Mouse (Mus musculus) embryonic facial prominence, embryonic 11.5 days (tissue): ENCODE measurements at regions not wholly inside any gene's neighbourhood (a gene's known extent, or its start where the extent isn't known, plus 50 kb on each side); places are given as distances from the start of the nearest gene placed in this dataset.
"Not testable (repeated sequence)": the region's sequence is repeated elsewhere in the genome, so short reads cannot be mapped to it uniquely, and the experiment has no call there.

Source experiments
- ATAC-seq: fragments of 200-750 bp; cut with Nextera tagmentation; replicated peaks from 2 replicates; pipeline ENCODE4 v1.8.0; 2017; ENCODE audit warnings: low read depth; ENCODE audit not compliant: insufficient number of reproducible peaks, low FRiP score, low TSS enrichment
- DNase-seq: peaks from one replicate; pipeline ENCODE4 v3.0.0-alpha.2; 2015; ENCODE audit warnings: low spot score
- H3K27ac ChIP-seq: fragments of 300-500 bp; sonication (generic); replicated peaks from 2 replicates; pipeline ENCODE4 v1.5.1; 2014; ENCODE audit warnings: mild to moderate bottlenecking, low read depth, low read length, control low read depth
- H3K27me3 ChIP-seq: fragments of 300-500 bp; sonication (generic); 2 replicates; pipeline ENCODE4 v1.6.1; 2014; ENCODE audit warnings: mild to moderate bottlenecking, low read length, moderate library complexity, mixed read lengths; ENCODE audit not compliant: control insufficient read depth, insufficient read depth
- H3K36me3 ChIP-seq: fragments of 300-500 bp; sonication (generic); replicated peaks from 2 replicates; pipeline ENCODE4 v1.6.1; 2014; ENCODE audit warnings: low read depth, mild to moderate bottlenecking, low read length, moderate library complexity, mixed read lengths; ENCODE audit not compliant: control insufficient read depth, insufficient read depth
- H3K4me1 ChIP-seq: fragments of 300-500 bp; sonication (generic); 2 replicates; pipeline ENCODE4 v1.6.1; 2014; ENCODE audit warnings: low read length, mixed read lengths; ENCODE audit not compliant: control insufficient read depth, insufficient read depth
- H3K4me2 ChIP-seq: fragments of 300-500 bp; sonication (generic); 2 replicates; pipeline ENCODE4 v1.6.1; 2014; ENCODE audit warnings: low read depth, mild to moderate bottlenecking, control low read depth, low read length, moderate library complexity
- H3K4me3 ChIP-seq: fragments of 300-500 bp; sonication (generic); 2 replicates; pipeline ENCODE4 v1.5.1; 2014; ENCODE audit warnings: low read depth, low read length, control low read depth
- H3K9ac ChIP-seq: fragments of 300-500 bp; sonication (generic); replicated peaks from 2 replicates; pipeline ENCODE4 v1.6.1; 2014; ENCODE audit warnings: mild to moderate bottlenecking, control low read depth, low read length
- H3K9me3 ChIP-seq: fragments of 300-500 bp; sonication (generic); replicated peaks from 2 replicates; pipeline ENCODE4 v1.6.1; 2016; ENCODE audit warnings: mild to moderate bottlenecking, low read length, inconsistent platforms, mixed read lengths; ENCODE audit not compliant: control insufficient read depth
- WGBS: fragments of 180-500 bp; shearing (Covaris S2); extraction: QIAGEN DNeasy Blood & Tissue Kit; methylation state at CpG from one replicate; pipeline ENCODE4 v1.1.7; 2014; 5-methylcytosine and 5-hydroxymethylcytosine counted together

- no peak for DNase-seq
- 64% methylated on average over 4 of the region's 4 CpGs for WGBS
Measured at GRCm38 (mm10) chr8:126814427-126814826, 131.2 kb downstream of the Tomm20 start.

GRCm38 (mm10) chr8:126813621-126814020 lies 132.0 kb downstream of the Tomm20 start:
- no peaks in the 10 kb centered on the region; the same call in 1 of the 2 replicates for H3K9me3 ChIP-seq
- H3K36me3 ChIP-seq = no peaks in the 10 kb centered on the region
- no peak overlapping the region for H3K9ac ChIP-seq
- ATAC-seq (no peak), DNase-seq (no peak)
- WGBS = 74% methylated on average over 4 of the region's 4 CpGs
- H3K27ac ChIP-seq = no peak overlapping the region
- no peaks in the 10 kb centered on the region for H3K27me3 ChIP-seq
- no peaks in the 10 kb centered on the region for H3K4me1 ChIP-seq
- H3K4me3 ChIP-seq = no peak overlapping the region
- no peak overlapping the region for H3K4me2 ChIP-seq

More at GRCm38 (mm10) chr8:126814427-126814826, 131.2 kb downstream of the Tomm20 start:
- Histone ChIP-seq H3K27me3 (no peaks in the 10 kb centered on the region), H3K4me1 (no peaks in the 10 kb centered on the region), H3K36me3 (no peaks in the 10 kb centered on the region), H3K27ac (no peak overlapping the region), H3K9me3 (no peaks in the 10 kb centered on the region; the same call in 1 of the 2 replicates), H3K9ac (no peak overlapping the region), H3K4me3 (no peak overlapping the region), H3K4me2 (no peak overlapping the region)
- ATAC-seq = no peak

GRCm38 (mm10) chr8:126812777-126813176 lies 132.9 kb downstream of the Tomm20 start:
- Histone ChIP-seq H3K4me3 (no peak overlapping the region), H3K36me3 (no peaks in the 10 kb centered on the region), H3K4me2 (no peak overlapping the region), H3K27ac (no peak overlapping the region), H3K9ac (no peak overlapping the region), H3K9me3 (no peaks in the 10 kb centered on the region; the same call in 1 of the 2 replicates), H3K27me3 (no peaks in the 10 kb centered on the region), H3K4me1 (no peaks in the 10 kb centered on the region)
- ATAC-seq (no peak), DNase-seq (no peak)
- WGBS = 91% methylated on average over 5 of the region's 5 CpGs

- not testable (repeated sequence) for H3K36me3 ChIP-seq, ATAC-seq, H3K9me3 ChIP-seq, H3K4me2 ChIP-seq, H3K9ac ChIP-seq, H3K27ac ChIP-seq, H3K27me3 ChIP-seq, DNase-seq, H3K4me3 ChIP-seq, H3K4me1 ChIP-seq
- WGBS = 42% methylated on average over 2 of the region's 2 CpGs
Measured at GRCm38 (mm10) chr8:126811358-126811757, 134.3 kb downstream of the Tomm20 start.

GRCm38 (mm10) chr8:126810516-126810915 lies 135.1 kb downstream of the Tomm20 start:
- Histone ChIP-seq H3K4me3 (no peak overlapping the region), H3K36me3 (no peaks in the 10 kb centered on the region), H3K9ac (no peak overlapping the region), H3K4me2 (no peak overlapping the region), H3K4me1 (no peaks in the 10 kb centered on the region), H3K27me3 (no peaks in the 10 kb centered on the region), H3K27ac (no peak overlapping the region), H3K9me3 (no peaks in the 10 kb centered on the region; the same call in 1 of the 2 replicates)
- WGBS = 86% methylated on average over 5 of the region's 5 CpGs
- DNase-seq = no peak
- no peak for ATAC-seq

- no peak overlapping the region for H3K27ac ChIP-seq
- 83% methylated on average over 1 of the region's 1 CpGs for WGBS
- no peak for ATAC-seq
- no peaks in the 10 kb centered on the region for H3K27me3 ChIP-seq
- no peaks in the 10 kb centered on the region for H3K36me3 ChIP-seq
- no peak overlapping the region for H3K4me2 ChIP-seq
- H3K9ac ChIP-seq = no peak overlapping the region
- no peaks in the 10 kb centered on the region; the same call in 1 of the 2 replicates for H3K9me3 ChIP-seq
- H3K4me3 ChIP-seq = no peak overlapping the region
- H3K4me1 ChIP-seq = no peaks in the 10 kb centered on the region
- no peak for DNase-seq
Measured at GRCm38 (mm10) chr8:126809321-126809720, 136.3 kb downstream of the Tomm20 start.

GRCm38 (mm10) chr8:126808496-126808895 lies 137.1 kb downstream of the Tomm20 start:
- no peak overlapping the region for H3K27ac ChIP-seq
- ATAC-seq (no peak), DNase-seq (no peak)
- no peak overlapping the region for H3K9ac ChIP-seq
- H3K4me2 ChIP-seq = no peak overlapping the region
- H3K36me3 ChIP-seq = no peaks in the 10 kb centered on the region
- no peaks in the 10 kb centered on the region; the same call in 1 of the 2 replicates for H3K9me3 ChIP-seq
- 89% methylated on average over 4 of the region's 4 CpGs for WGBS
- H3K27me3 ChIP-seq = no peaks in the 10 kb centered on the region
- H3K4me1 ChIP-seq = no peaks in the 10 kb centered on the region
- no peak overlapping the region for H3K4me3 ChIP-seq

- Histone ChIP-seq H3K9me3 (no peaks in the 10 kb centered on the region), H3K36me3 (no peaks in the 10 kb centered on the region), H3K4me1 (no peaks in the 10 kb centered on the region), H3K9ac (no peak overlapping the region), H3K27me3 (no peaks in the 10 kb centered on the region), H3K4me3 (no peak overlapping the region), H3K4me2 (no peak overlapping the region), H3K27ac (no peak overlapping the region)
- DNase-seq (no peak), ATAC-seq (no peak)
- 76% methylated on average over 8 of the region's 8 CpGs for WGBS
Measured at GRCm38 (mm10) chr8:126807171-126807768, 138.4 kb downstream of the Tomm20 start.
